Mouse (Mus musculus): ENCODE measurements around the gene Arid5b. TPM values are rescaled to one million over a fixed set of nuclear protein-coding genes. Genes with fewer than 3 reads are reported as not detected.
"Not testable (repeated sequence)": the region's sequence is repeated elsewhere in the genome, so short reads cannot be mapped to it uniquely, and the experiment has no call there.

The Arid5b gene
- total RNA-seq, 2 experiments from 2014 or later = 14.0 to 25.3 TPM

GRCm38 (mm10) chr10:68119285-68119684 is 159.3 kb downstream of the Arid5b start:
- DNase-seq (ENCODE audit: low spot score in 2 of 2) = no peak

GRCm38 (mm10) chr10:68114955-68115354 is 163.6 kb downstream of the Arid5b start:
- DNase-seq (ENCODE audit: low spot score in 2 of 2) = no peak

- DNase-seq (ENCODE audit: low spot score in 2 of 2) = no peak
These were observed 164.9 kb downstream of the Arid5b start for GRCm38 (mm10) chr10:68113645-68114044.

- no peak for DNase-seq (ENCODE audit: low spot score in 2 of 2)
These were observed 165.6 kb downstream of the Arid5b start for GRCm38 (mm10) chr10:68112983-68113382.

GRCm38 (mm10) chr10:68110607-68111006 is 167.9 kb downstream of the Arid5b start:
- no peak for DNase-seq (ENCODE audit: low spot score in 2 of 2)

GRCm38 (mm10) chr10:68110182-68110581 is 168.4 kb downstream of the Arid5b start:
- no peak for DNase-seq (ENCODE audit: low spot score in 2 of 2)

- DNase-seq (ENCODE audit: low spot score in 2 of 2) = no peak
These were observed 168.9 kb downstream of the Arid5b start for GRCm38 (mm10) chr10:68109651-68110050.

- no peak for DNase-seq (ENCODE audit: low spot score in 2 of 2)
These were observed 170.8 kb downstream of the Arid5b start for GRCm38 (mm10) chr10:68107716-68108115.

- no peak for DNase-seq (ENCODE audit: low spot score in 2 of 2)
These were observed 172.1 kb downstream of the Arid5b start for GRCm38 (mm10) chr10:68106351-68106950.

- no peak for DNase-seq (ENCODE audit: low spot score in 2 of 2)
These were observed 173.4 kb downstream of the Arid5b start for GRCm38 (mm10) chr10:68104881-68105781.

- no peak for DNase-seq (ENCODE audit: low spot score in 2 of 2)
These were observed 174.1 kb downstream of the Arid5b start for GRCm38 (mm10) chr10:68104481-68104880.

- DNase-seq (ENCODE audit: low spot score in 2 of 2) = no peak
These were observed 174.6 kb downstream of the Arid5b start for GRCm38 (mm10) chr10:68103988-68104387.

GRCm38 (mm10) chr10:68103078-68103855 is 175.3 kb downstream of the Arid5b start:
- DNase-seq (ENCODE audit: low spot score in 2 of 2) = no peak

- no peak for DNase-seq (ENCODE audit: low spot score in 2 of 2)
These were observed 176.0 kb downstream of the Arid5b start for GRCm38 (mm10) chr10:68102566-68102965.

GRCm38 (mm10) chr10:68101251-68101650 is 177.3 kb downstream of the Arid5b start:
- no peak for DNase-seq (ENCODE audit: low spot score in 2 of 2)

- no peak for DNase-seq (ENCODE audit: low spot score in 2 of 2)
These were observed 178.0 kb downstream of the Arid5b start for GRCm38 (mm10) chr10:68100506-68100905.

GRCm38 (mm10) chr10:68099801-68100200 is 178.7 kb downstream of the Arid5b start:
- not testable (repeated sequence) for DNase-seq (ENCODE audit: low spot score in 2 of 2)

- no peak for DNase-seq (ENCODE audit: low spot score in 2 of 2)
These were observed 180.5 kb downstream of the Arid5b start for GRCm38 (mm10) chr10:68097821-68098675.

- no peak for DNase-seq (ENCODE audit: low spot score in 2 of 2)
These were observed 182.1 kb downstream of the Arid5b start for GRCm38 (mm10) chr10:68096395-68096794.

- DNase-seq (ENCODE audit: low spot score in 2 of 2) = no peak
These were observed 183.4 kb downstream of the Arid5b start for GRCm38 (mm10) chr10:68095136-68095535.

- DNase-seq (ENCODE audit: low spot score in 2 of 2) = no peak
These were observed 185.0 kb downstream of the Arid5b start for GRCm38 (mm10) chr10:68093496-68093895.

Measured in adrenal gland, adult 18-20 months (tissue).